ENCODE assay signal across 21 mouse cellular contexts in genomic region chr8:48540894-48541293, GRCm38 (mm10).
DNase-seq lines count a peak whose midpoint lies in the region; ATAC-seq and TF ChIP-seq lines count a peak whose summit lies in the region.
"Had no signal": no experiment of that assay in that cellular context is flagged by ENCODE, and none has a peak within 500 bp of the region (broad histone marks: within the 10 kb centered on the region; RNA-seq: fewer than 3 reads in every experiment).

No protein-coding gene starts in this region.

- H3K79me2 ChIP-seq in heart, adult 2 months (replicated peaks; ENCODE audit: control insufficient read depth, insufficient read depth, low read length), result no peaks in the 10 kb centered on the region

- intact Hi-C loops in heart, adult 2 months (cut with DNase I), result no loop called here

- H3K4me2 ChIP-seq in heart, embryonic 13.5 days, result no peak overlapping the region
- H3K4me2 ChIP-seq in midbrain, embryonic 16.5 days (ENCODE audit: low read length), result no peak overlapping the region
- H3K4me2 ChIP-seq: forebrain, embryonic 12.5 days; hindbrain, embryonic 13.5 days; liver, embryonic 15.5 days; stomach, embryonic 15.5 days had no signal

- no peak for TF ChIP-seq EP300 in heart, adult 2 months (IDR thresholded peaks at IDR 0.05; ENCODE audit: insufficient read depth, low read depth, low read length)

- no peak for ATAC-seq in heart, embryonic 13.5 days (ENCODE audit: extremely low read depth, insufficient number of reproducible peaks, low FRiP score, low TSS enrichment)
- no peak for ATAC-seq in midbrain, embryonic 16.5 days
- ATAC-seq: intestine, postnatal 0 days had no signal

- WGBS in heart, embryonic 13.5 days, result 62% methylated on average over 8 of the region's 8 CpGs
- WGBS in heart, adult 2 months, result 66% methylated on average over 8 of the region's 8 CpGs
- WGBS in midbrain, embryonic 10.5 days, result 45% methylated on average over 8 of the region's 8 CpGs
- 46% methylated on average over 8 of the region's 8 CpGs for WGBS in midbrain, embryonic 16.5 days
- 59% methylated on average over 8 of the region's 8 CpGs for WGBS in embryonic facial prominence, embryonic 10.5 days

- H3K4me3 ChIP-seq in heart, embryonic 13.5 days, result no peak overlapping the region
- no peak overlapping the region for H3K4me3 ChIP-seq in heart, adult 2 months
- no peak overlapping the region for H3K4me3 ChIP-seq in midbrain, embryonic 10.5 days
- H3K4me3 ChIP-seq in midbrain, embryonic 16.5 days (ENCODE audit: low read depth, low read length), result no peak overlapping the region
- H3K4me3 ChIP-seq in embryonic facial prominence, embryonic 10.5 days, result no peak overlapping the region
- H3K4me3 ChIP-seq: forebrain, embryonic 12.5 days; hindbrain, embryonic 13.5 days; left cerebral cortex, adult 2 months; liver, embryonic 15.5 days; stomach, embryonic 15.5 days had no signal

- no peak for TF ChIP-seq POLR2A in heart, adult 2 months (IDR thresholded peaks at IDR 0.05; ENCODE audit: insufficient read depth, low read depth, low read length)

- no peaks in the 10 kb centered on the region for H3K27me3 ChIP-seq in heart, embryonic 13.5 days (replicated peaks)
- H3K27me3 ChIP-seq in heart, adult 2 months (ENCODE audit: control insufficient read depth, insufficient read depth, low read length), result no peaks in the 10 kb centered on the region
- no peaks in the 10 kb centered on the region for H3K27me3 ChIP-seq in midbrain, embryonic 10.5 days (ENCODE audit: low read depth, poor library complexity, severe bottlenecking)
- no peaks in the 10 kb centered on the region for H3K27me3 ChIP-seq in midbrain, embryonic 16.5 days (ENCODE audit: control insufficient read depth, insufficient read depth, low read depth, low read length)
- H3K27me3 ChIP-seq in embryonic facial prominence, embryonic 10.5 days (replicated peaks; ENCODE audit: low read depth, poor library complexity, severe bottlenecking), result no peaks in the 10 kb centered on the region
- H3K27me3 ChIP-seq: forebrain, embryonic 12.5 days; hindbrain, embryonic 13.5 days; liver, embryonic 15.5 days; stomach, embryonic 15.5 days had no signal

- no peak overlapping the region for H3K9ac ChIP-seq in heart, embryonic 13.5 days
- no peak overlapping the region for H3K9ac ChIP-seq in heart, adult 2 months (ENCODE audit: low read depth, low read length)
- no peak overlapping the region for H3K9ac ChIP-seq in midbrain, embryonic 16.5 days (ENCODE audit: low read depth, low read length)
- H3K9ac ChIP-seq: forebrain, embryonic 12.5 days; hindbrain, embryonic 13.5 days; liver, embryonic 15.5 days; stomach, embryonic 15.5 days had no signal

- peaks cover 30% of the 10 kb centered on the region for H3K4me1 ChIP-seq in heart, embryonic 13.5 days
- H3K4me1 ChIP-seq in heart, adult 2 months (ENCODE audit: control insufficient read depth, insufficient read depth, low read length), result no peaks in the 10 kb centered on the region
- H3K4me1 ChIP-seq in midbrain, embryonic 10.5 days, result peaks cover 56% of the 10 kb centered on the region
- no peaks in the 10 kb centered on the region for H3K4me1 ChIP-seq in midbrain, embryonic 16.5 days (ENCODE audit: control insufficient read depth, insufficient read depth, low read length)
- peaks cover 29% of the 10 kb centered on the region for H3K4me1 ChIP-seq in embryonic facial prominence, embryonic 10.5 days
- H3K4me1 ChIP-seq: liver, embryonic 15.5 days; stomach, embryonic 15.5 days had no signal

- no peak for TF ChIP-seq CTCF in heart, adult 2 months (IDR thresholded peaks at IDR 0.05)

- H3K36me3 ChIP-seq in heart, embryonic 13.5 days, result no peaks in the 10 kb centered on the region
- H3K36me3 ChIP-seq in heart, adult 2 months (ENCODE audit: control insufficient read depth, insufficient read depth, low read length), result no peaks in the 10 kb centered on the region
- peaks cover 28% of the 10 kb centered on the region for H3K36me3 ChIP-seq in midbrain, embryonic 10.5 days
- no peaks in the 10 kb centered on the region for H3K36me3 ChIP-seq in midbrain, embryonic 16.5 days (ENCODE audit: control insufficient read depth, insufficient read depth, low read length)
- peaks cover 38% of the 10 kb centered on the region for H3K36me3 ChIP-seq in embryonic facial prominence, embryonic 10.5 days (replicated peaks)
- H3K36me3 ChIP-seq: forebrain, embryonic 12.5 days; hindbrain, embryonic 13.5 days; liver, embryonic 15.5 days; stomach, embryonic 15.5 days had no signal

- no peak for DNase-seq in heart, adult 2 months
- DNase-seq in midbrain, embryonic 10.5 days (ENCODE audit: low spot score), result peak; percentile 25
- no peak for DNase-seq in embryonic facial prominence, embryonic 10.5 days (ENCODE audit: low spot score)
- DNase-seq in retina, embryonic 14.5 days (ENCODE audit: low spot score), result peak; percentile 73
- no peak for DNase-seq in urinary bladder, adult 18-20 months (ENCODE audit: low spot score in 2 of 2)
- no peak for DNase-seq in gastrocnemius, adult 8-10 months (ENCODE audit: low spot score in 2 of 2)
- DNase-seq: B cell, adult 2 months; cerebellum, postnatal 14 days; gastrocnemius, postnatal 36 days; kidney, postnatal 14 days; lung, postnatal 14 days; right cerebral cortex, postnatal 14 days; thymus, adult 2 months had no signal

- H3K27ac ChIP-seq in heart, embryonic 13.5 days (replicated peaks), result 0 out of 2 replicates have a peak overlapping the region, but pooled peaks have one; percentile 12
- no peak overlapping the region for H3K27ac ChIP-seq in heart, adult 2 months
- H3K27ac ChIP-seq in midbrain, embryonic 10.5 days (replicated peaks), result no peak overlapping the region
- H3K27ac ChIP-seq in midbrain, embryonic 16.5 days (ENCODE audit: low read length), result no peak overlapping the region
- H3K27ac ChIP-seq in embryonic facial prominence, embryonic 10.5 days (replicated peaks), result peak overlapping the region; percentile 44; the same call in 1 of the 2 replicates
- H3K27ac ChIP-seq: forebrain, embryonic 12.5 days; hindbrain, embryonic 13.5 days; left cerebral cortex, adult 2 months; liver, embryonic 15.5 days; stomach, embryonic 15.5 days had no signal

- no peaks in the 10 kb centered on the region for H3K9me3 ChIP-seq in heart, embryonic 13.5 days
- 0 out of 2 replicates have a peak, but pooled peaks cover 2% of the 10 kb centered on the region for H3K9me3 ChIP-seq in midbrain, embryonic 10.5 days (replicated peaks)
- H3K9me3 ChIP-seq in midbrain, embryonic 16.5 days (replicated peaks; ENCODE audit: control insufficient read depth, low read length, poor library complexity, severe bottlenecking), result no peaks in the 10 kb centered on the region
- no peaks in the 10 kb centered on the region for H3K9me3 ChIP-seq in embryonic facial prominence, embryonic 10.5 days
- H3K9me3 ChIP-seq: forebrain, embryonic 12.5 days; hindbrain, embryonic 13.5 days; liver, embryonic 15.5 days; stomach, embryonic 15.5 days had no signal

Comparison
In these comparisons a context has a peak if more than half of its experiments do, and no peak if none do; other contexts are left out.
1. H3K27ac ChIP-seq: peak in heart, embryonic 13.5 days (single experiment) and embryonic facial prominence, embryonic 10.5 days (single experiment); none in heart, adult 2 months (single experiment), midbrain, embryonic 10.5 days (single experiment) and midbrain, embryonic 16.5 days (single experiment).
2. DNase-seq: peak in midbrain, embryonic 10.5 days (single experiment) and retina, embryonic 14.5 days (single experiment); none in heart, adult 2 months (0 of 2), embryonic facial prominence, embryonic 10.5 days (single experiment), urinary bladder, adult 18-20 months (0 of 2) and gastrocnemius, adult 8-10 months (0 of 2).